Mouse (Mus musculus): ENCODE results near the gene Ift43. TPM values are rescaled to one million over a fixed set of nuclear protein-coding genes. Genes with fewer than 3 reads are reported as not detected.

The Ift43 gene
- polyA plus RNA-seq, 1 experiment from 2014 or later = 53.2 TPM

DNA sequence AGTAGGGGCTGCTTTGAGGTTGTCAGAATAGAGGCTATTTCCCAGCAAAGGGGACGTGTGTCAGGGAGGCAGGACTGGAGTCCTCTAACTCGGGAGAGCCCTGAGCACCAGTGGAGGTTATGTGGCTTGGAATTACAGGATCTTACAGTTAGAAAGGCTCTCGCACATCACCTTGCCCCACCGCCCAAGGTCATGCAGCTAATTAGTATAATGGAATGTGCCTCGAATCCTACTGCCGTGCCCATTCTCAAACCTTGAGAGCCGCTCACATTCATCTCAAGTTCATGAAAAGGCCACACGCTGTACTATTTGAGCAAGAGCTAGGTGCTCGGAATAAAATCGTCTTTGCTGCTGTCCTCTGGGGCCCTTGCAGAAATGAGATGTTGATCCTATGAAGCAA is 47.4 kb downstream of the Ift43 start:
- Histone ChIP-seq H3K4me1 (replicated peaks; ENCODE audit: control insufficient read depth, insufficient read depth, low read length) (no peaks in the 10 kb centered on the region), H3K9ac (no peak overlapping the region), H3K27ac (no peak overlapping the region), H3K36me3 (replicated peaks; ENCODE audit: control insufficient read depth, insufficient read depth) (no peaks in the 10 kb centered on the region), H3K9me3 (ENCODE audit: control insufficient read depth, low read length) (no peaks in the 10 kb centered on the region), H3K4me3 (replicated peaks; ENCODE audit: low read length) (no peak overlapping the region), H3K27me3 (ENCODE audit: control insufficient read depth, insufficient read depth, low read length) (no peaks in the 10 kb centered on the region), H3K4me2 (replicated peaks) (no peak overlapping the region)
- no peak for DNase-seq (ENCODE audit: low spot score)
- 73% methylated on average over 10 of the region's 10 CpGs for WGBS
- no peak for ATAC-seq (ENCODE audit: low FRiP score)

DNA sequence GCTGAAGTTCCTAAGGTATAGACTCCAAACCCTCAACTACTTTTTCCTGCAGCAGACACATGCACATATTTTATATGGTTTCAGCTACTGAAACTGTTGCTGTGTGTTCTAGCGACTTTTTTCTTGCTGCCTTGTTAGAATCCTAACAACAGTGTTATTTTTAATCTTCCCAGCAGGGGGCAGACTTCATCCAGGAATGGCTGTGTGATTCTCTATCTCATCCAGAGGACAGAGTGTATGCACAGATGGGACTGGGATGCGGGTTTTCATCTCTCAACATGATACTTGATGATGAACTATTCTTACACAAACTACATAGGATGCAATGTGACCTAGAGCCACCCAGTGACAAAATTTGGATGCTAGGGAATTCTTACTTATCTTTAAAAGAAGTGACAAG is 50.5 kb downstream of the Ift43 start:
- no peak overlapping the region for H3K27ac ChIP-seq
- no peak overlapping the region for H3K9ac ChIP-seq
- DNase-seq (ENCODE audit: low spot score) = peak; percentile 94
- 21% methylated on average over 2 of the region's 2 CpGs for WGBS
- ATAC-seq (ENCODE audit: low FRiP score) = 0 out of 2 replicates have a peak, but pooled peaks have one; percentile 40
- no peak overlapping the region for H3K4me2 ChIP-seq (replicated peaks)
- H3K4me1 ChIP-seq (replicated peaks; ENCODE audit: control insufficient read depth, insufficient read depth, low read length) = no peaks in the 10 kb centered on the region
- no peaks in the 10 kb centered on the region for H3K9me3 ChIP-seq (ENCODE audit: control insufficient read depth, low read length)
- no peak overlapping the region for H3K4me3 ChIP-seq (replicated peaks; ENCODE audit: low read length)
- no peaks in the 10 kb centered on the region for H3K36me3 ChIP-seq (replicated peaks; ENCODE audit: control insufficient read depth, insufficient read depth)
- H3K27me3 ChIP-seq (ENCODE audit: control insufficient read depth, insufficient read depth, low read length) = no peaks in the 10 kb centered on the region

DNA sequence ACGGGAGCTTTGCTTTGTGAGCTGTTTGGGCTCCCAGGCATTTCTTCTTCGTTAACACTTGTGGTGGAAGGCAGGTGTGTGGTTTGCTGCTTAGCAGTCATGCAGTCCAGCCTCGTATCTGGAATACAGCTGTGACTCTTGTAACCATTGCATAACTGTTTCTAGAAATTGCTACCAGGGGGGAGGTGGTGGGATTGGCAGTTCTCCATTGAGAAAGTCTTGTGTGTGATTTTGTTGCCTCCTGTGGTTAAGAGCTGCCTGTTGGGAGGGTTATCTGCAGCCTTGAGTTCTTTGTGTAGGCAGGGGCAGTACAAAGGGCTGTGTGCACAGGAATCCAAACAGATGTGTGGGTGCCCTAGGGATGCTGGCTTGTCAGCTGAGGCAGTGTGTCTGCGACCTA is 53.4 kb downstream of the Ift43 start:
- no peaks in the 10 kb centered on the region for H3K9me3 ChIP-seq (ENCODE audit: control insufficient read depth, low read length)
- H3K27me3 ChIP-seq (ENCODE audit: control insufficient read depth, insufficient read depth, low read length) = no peaks in the 10 kb centered on the region
- no peak overlapping the region for H3K4me3 ChIP-seq (replicated peaks; ENCODE audit: low read length)
- DNase-seq (ENCODE audit: low spot score) (no peak), ATAC-seq (ENCODE audit: low FRiP score) (no peak)
- 79% methylated on average over 4 of the region's 4 CpGs for WGBS
- H3K4me1 ChIP-seq (replicated peaks; ENCODE audit: control insufficient read depth, insufficient read depth, low read length) = no peaks in the 10 kb centered on the region
- no peaks in the 10 kb centered on the region; the same call in 1 of the 2 replicates for H3K36me3 ChIP-seq (replicated peaks; ENCODE audit: control insufficient read depth, insufficient read depth)
- H3K9ac ChIP-seq = no peak overlapping the region
- no peak overlapping the region for H3K27ac ChIP-seq
- H3K4me2 ChIP-seq (replicated peaks) = no peak overlapping the region

DNA sequence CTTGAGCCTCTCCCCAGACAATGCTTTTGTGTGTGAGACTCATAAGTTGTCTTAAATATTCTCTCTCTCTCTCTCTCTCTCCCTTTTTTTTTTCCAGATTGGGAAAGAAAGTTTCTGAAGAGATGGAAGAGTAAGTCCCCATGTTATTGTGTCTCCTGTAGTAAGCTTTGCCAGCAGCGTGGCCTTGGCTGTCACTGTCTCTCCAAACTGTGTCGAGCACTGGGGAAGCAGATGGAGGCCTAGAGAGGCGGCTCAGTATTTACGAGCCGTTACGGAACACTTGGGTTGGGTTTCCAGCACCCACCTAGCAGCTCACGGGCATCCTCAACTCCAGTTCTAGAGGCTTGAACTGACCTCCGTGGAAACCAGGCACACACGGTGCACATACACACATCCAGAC is 56.4 kb downstream of the Ift43 start:
- H3K4me3 ChIP-seq (replicated peaks; ENCODE audit: low read length) = no peak overlapping the region
- no peaks in the 10 kb centered on the region for H3K4me1 ChIP-seq (replicated peaks; ENCODE audit: control insufficient read depth, insufficient read depth, low read length)
- ATAC-seq (ENCODE audit: low FRiP score) (no peak), DNase-seq (ENCODE audit: low spot score) (no peak)
- no peak overlapping the region for H3K27ac ChIP-seq
- WGBS = 96% methylated on average over 9 of the region's 9 CpGs
- H3K36me3 ChIP-seq (replicated peaks; ENCODE audit: control insufficient read depth, insufficient read depth) = no peaks in the 10 kb centered on the region; the same call in 1 of the 2 replicates
- H3K4me2 ChIP-seq (replicated peaks) = no peak overlapping the region
- no peak overlapping the region for H3K9ac ChIP-seq
- H3K9me3 ChIP-seq (ENCODE audit: control insufficient read depth, low read length) = no peaks in the 10 kb centered on the region
- H3K27me3 ChIP-seq (ENCODE audit: control insufficient read depth, insufficient read depth, low read length) = no peaks in the 10 kb centered on the region

DNA sequence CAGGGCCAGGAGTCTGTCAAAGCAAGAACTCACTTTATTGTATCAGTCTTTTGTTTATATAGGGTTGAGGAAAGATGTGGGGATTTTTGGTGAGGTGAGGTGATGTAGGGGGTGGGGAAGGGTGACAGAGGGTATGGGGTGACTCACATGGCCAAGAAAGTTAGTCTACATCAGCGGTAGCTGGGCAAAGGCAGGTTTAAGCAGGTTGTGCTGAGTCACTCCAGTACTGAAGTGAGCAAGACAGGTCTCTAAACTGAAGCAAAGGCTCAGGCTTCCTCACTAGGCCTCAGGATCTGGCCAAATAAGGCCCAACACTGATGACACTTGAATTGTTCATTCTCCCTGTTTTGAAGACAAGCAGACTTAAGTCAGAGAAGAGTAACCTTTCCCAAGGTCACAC is 60.0 kb downstream of the Ift43 start:
- Histone ChIP-seq H3K27ac (no peak overlapping the region), H3K36me3 (replicated peaks; ENCODE audit: control insufficient read depth, insufficient read depth) (no peaks in the 10 kb centered on the region; the same call in 1 of the 2 replicates), H3K27me3 (ENCODE audit: control insufficient read depth, insufficient read depth, low read length) (no peaks in the 10 kb centered on the region), H3K4me2 (replicated peaks) (no peak overlapping the region), H3K4me3 (replicated peaks; ENCODE audit: low read length) (no peak overlapping the region), H3K9me3 (ENCODE audit: control insufficient read depth, low read length) (no peaks in the 10 kb centered on the region), H3K9ac (no peak overlapping the region), H3K4me1 (replicated peaks; ENCODE audit: control insufficient read depth, insufficient read depth, low read length) (no peaks in the 10 kb centered on the region)
- DNase-seq (ENCODE audit: low spot score) = no peak
- no peak for ATAC-seq (ENCODE audit: low FRiP score)
- WGBS = 92% methylated on average over 1 of the region's 1 CpGs

DNA sequence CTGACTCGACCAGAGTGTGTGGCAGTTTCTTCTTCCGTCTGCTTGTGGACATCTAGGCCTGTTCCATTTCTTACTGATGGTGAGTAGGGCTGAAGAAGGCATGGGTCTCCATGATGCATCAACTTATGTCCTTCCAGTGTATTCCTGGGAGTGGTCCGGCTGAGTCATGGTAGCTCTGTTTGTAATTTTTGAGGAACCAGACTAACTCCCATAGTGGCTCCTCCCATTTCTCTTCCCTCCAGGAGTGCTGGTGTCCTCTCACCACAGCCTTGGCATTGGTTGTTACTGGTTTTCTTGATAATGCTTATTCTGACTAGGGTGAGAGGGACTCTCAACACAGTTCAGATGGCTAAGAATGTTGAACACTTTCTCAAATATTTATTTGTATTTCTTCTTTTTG is 63.9 kb downstream of the Ift43 start:
- no peak for ATAC-seq (ENCODE audit: low FRiP score)
- no peak for DNase-seq (ENCODE audit: low spot score)
- H3K9me3 ChIP-seq (ENCODE audit: control insufficient read depth, low read length) = no peaks in the 10 kb centered on the region; the same call in 1 of the 2 replicates
- H3K4me1 ChIP-seq (replicated peaks; ENCODE audit: control insufficient read depth, insufficient read depth, low read length) = no peaks in the 10 kb centered on the region
- H3K36me3 ChIP-seq (replicated peaks; ENCODE audit: control insufficient read depth, insufficient read depth) = no peaks in the 10 kb centered on the region
- no peak overlapping the region for H3K27ac ChIP-seq
- no peak overlapping the region for H3K4me2 ChIP-seq (replicated peaks)
- H3K9ac ChIP-seq = no peak overlapping the region
- no peaks in the 10 kb centered on the region for H3K27me3 ChIP-seq (ENCODE audit: control insufficient read depth, insufficient read depth, low read length)
- WGBS = 91% methylated on average over 3 of the region's 3 CpGs
- H3K4me3 ChIP-seq (replicated peaks; ENCODE audit: low read length) = no peak overlapping the region

DNA sequence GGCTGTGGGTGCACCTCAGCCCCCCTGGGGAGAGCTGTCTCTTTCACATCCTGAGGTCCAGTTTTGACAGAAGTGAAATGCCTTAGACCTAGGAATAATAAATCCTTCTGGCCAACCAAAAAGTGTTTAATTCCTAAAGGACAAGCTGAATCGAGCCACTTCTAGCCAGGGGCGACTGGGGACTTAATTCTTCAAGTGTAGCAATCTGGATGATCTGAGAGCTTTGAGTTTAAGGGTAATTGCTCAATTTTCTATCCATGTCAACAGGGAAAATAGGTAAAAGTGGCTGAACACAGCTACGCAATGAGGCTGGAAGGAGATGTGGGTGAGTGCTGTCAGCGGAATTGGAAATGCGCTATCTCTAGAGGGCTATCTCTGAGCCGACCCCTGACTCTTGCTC is 65.9 kb downstream of the Ift43 start:
- 84% methylated on average over 6 of the region's 6 CpGs for WGBS
- Histone ChIP-seq H3K4me1 (replicated peaks; ENCODE audit: control insufficient read depth, insufficient read depth, low read length) (peaks cover 7% of the 10 kb centered on the region), H3K27me3 (ENCODE audit: control insufficient read depth, insufficient read depth, low read length) (no peaks in the 10 kb centered on the region), H3K27ac (no peak overlapping the region), H3K9ac (no peak overlapping the region), H3K4me2 (replicated peaks) (no peak overlapping the region), H3K4me3 (replicated peaks; ENCODE audit: low read length) (no peak overlapping the region), H3K9me3 (ENCODE audit: control insufficient read depth, low read length) (no peaks in the 10 kb centered on the region; the same call in 1 of the 2 replicates), H3K36me3 (replicated peaks; ENCODE audit: control insufficient read depth, insufficient read depth) (no peaks in the 10 kb centered on the region)
- DNase-seq (ENCODE audit: low spot score) = no peak
- ATAC-seq (ENCODE audit: low FRiP score) = no peak

DNA sequence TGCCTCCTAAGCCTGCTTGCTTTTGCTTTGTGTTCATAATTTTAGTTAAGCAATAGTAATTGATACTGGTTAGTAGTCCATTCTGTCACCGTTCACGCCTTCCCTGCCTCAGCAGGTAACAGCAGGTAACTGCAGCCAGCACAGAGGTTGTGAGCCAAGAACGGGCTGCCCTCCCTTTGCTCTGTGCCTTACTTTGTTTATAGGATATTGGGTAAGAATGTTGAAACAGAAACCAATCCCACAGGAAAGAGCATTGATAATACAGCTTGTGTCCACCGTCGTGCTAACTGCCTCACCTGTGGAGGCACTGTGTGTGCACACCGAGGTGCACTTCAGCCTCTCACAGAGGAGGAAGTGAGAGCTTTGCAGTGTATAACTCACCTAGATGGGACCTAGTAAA is 66.7 kb downstream of the Ift43 start:
- no peaks in the 10 kb centered on the region for H3K36me3 ChIP-seq (replicated peaks; ENCODE audit: control insufficient read depth, insufficient read depth)
- WGBS = 90% methylated on average over 6 of the region's 6 CpGs
- no peak overlapping the region for H3K4me3 ChIP-seq (replicated peaks; ENCODE audit: low read length)

DNA sequence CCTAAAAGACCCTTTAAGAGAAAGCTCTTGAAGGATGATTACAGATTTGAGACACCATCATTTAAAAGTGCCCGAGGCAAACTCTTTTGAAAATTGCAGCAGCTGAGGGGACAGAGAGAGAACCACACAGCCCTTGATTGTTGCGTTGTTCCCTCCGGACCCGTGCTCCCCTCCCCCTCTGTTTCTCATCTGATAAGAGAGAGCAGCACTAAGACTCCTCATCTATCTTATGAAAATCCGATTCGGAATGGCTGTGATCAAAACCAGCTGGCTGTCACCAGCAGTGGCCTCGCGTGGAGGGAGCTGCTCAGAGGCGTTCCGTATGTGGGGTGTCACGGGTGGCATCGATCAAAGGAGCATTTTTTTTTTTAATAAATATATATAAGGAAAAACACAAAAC is 69.6 kb downstream of the Ift43 start:
- Histone ChIP-seq H3K4me1 (replicated peaks; ENCODE audit: control insufficient read depth, insufficient read depth, low read length) (peaks cover 19% of the 10 kb centered on the region), H3K27me3 (ENCODE audit: control insufficient read depth, insufficient read depth, low read length) (no peaks in the 10 kb centered on the region), H3K36me3 (replicated peaks; ENCODE audit: control insufficient read depth, insufficient read depth) (no peaks in the 10 kb centered on the region), H3K4me2 (replicated peaks) (no peak overlapping the region), H3K27ac (no peak overlapping the region), H3K9ac (no peak overlapping the region), H3K9me3 (ENCODE audit: control insufficient read depth, low read length) (no peaks in the 10 kb centered on the region; the same call in 1 of the 2 replicates), H3K4me3 (replicated peaks; ENCODE audit: low read length) (no peak overlapping the region)
- no peak for DNase-seq (ENCODE audit: low spot score)
- WGBS = 52% methylated on average over 12 of the region's 12 CpGs
- ATAC-seq (ENCODE audit: low FRiP score) = no peak

More for the DNA sequence above, 66.7 kb downstream of the Ift43 start:
- DNase-seq (ENCODE audit: low spot score) (no peak), ATAC-seq (ENCODE audit: low FRiP score) (no peak)
- Histone ChIP-seq H3K4me2 (replicated peaks) (no peak overlapping the region), H3K4me1 (replicated peaks; ENCODE audit: control insufficient read depth, insufficient read depth, low read length) (peaks cover 16% of the 10 kb centered on the region), H3K27ac (no peak overlapping the region), H3K9me3 (ENCODE audit: control insufficient read depth, low read length) (no peaks in the 10 kb centered on the region; the same call in 1 of the 2 replicates), H3K27me3 (ENCODE audit: control insufficient read depth, insufficient read depth, low read length) (no peaks in the 10 kb centered on the region), H3K9ac (no peak overlapping the region)

All from hindbrain, embryonic 14.5 days (tissue).